Mouse (Mus musculus) ovary, adult 18-20 months (tissue): ENCODE measurements around the gene Gpr27.

Experiments
- DNase-seq: peaks from one replicate; pipeline ENCODE4 v3.0.0; 2022; ENCODE audit warnings: low spot score, mixed read lengths

Gpr27 gene

DNA sequence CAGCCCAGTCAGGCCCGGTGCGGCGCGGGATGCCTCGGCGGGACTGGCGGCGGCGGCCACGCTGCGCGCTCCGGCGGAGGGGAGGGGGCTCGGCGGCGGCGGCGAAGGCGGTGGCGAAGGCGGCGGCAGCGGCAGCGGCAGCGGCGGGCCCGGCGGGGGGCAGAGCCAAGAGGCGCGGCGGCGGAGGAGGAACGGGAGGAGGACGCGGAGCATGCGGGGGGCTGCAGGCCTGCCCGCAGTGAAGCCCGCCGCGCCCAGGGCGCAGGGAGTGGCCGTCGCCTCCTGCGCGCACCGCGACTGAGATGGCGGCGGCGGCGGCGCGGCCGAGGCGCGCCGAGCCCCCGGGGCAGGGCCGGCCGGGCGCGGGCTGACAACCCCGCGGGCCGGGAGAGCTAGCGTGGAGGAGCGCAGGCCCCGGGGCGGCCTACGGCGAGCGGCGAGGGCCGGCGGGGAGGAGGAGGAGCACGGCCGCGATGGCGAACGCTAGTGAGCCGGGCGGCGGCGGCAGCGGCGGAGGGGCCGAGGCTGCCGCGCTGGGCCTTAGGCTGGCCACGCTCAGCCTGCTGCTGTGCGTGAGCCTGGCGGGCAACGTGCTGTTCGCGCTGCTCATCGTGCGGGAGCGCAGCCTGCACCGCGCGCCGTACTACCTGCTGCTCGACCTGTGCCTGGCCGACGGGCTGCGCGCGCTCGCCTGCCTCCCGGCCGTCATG lies at the start of gene Gpr27:
Gpr27 (plus strand) TSS at position 474 of the 710 bp plus-strand sequence.
- no peak for DNase-seq

DNA sequence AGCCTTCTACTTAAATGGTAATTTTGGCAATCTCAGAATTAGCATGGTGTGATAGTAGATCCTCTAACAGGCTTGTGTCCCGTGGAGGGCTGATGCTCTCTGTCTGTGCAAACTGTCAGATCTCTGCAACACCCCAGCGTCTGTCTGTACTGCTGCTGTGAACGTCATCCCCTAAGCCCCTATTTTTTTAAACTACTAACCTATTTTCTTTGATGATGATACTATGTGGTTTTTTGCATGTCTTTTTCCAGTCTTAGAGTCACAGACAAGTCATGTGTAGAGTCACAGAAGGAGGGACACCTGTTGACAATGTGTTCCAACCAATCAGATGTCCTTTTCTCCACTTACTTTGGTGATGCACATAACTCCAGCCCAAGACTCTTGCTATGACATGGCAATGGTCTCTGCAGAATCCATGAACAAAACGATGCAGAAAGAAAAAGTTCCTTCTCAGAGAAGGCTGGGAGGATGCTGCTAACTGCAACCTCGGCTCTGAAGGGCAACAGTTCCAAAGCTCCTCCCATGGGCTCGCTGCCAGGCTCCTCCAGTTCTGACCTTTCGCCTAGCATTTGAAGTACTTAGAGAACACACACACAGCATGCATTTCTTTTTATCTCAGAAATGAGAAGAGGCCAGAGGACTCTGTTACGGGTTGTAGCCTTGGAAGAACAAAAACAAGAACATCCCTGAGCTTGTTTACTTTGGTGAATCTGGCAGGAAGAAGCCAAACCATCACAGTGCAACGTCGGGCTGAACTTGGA lies 48.9 kb upstream of the Gpr27 start:
- DNase-seq, result peak; percentile 84

DNA sequence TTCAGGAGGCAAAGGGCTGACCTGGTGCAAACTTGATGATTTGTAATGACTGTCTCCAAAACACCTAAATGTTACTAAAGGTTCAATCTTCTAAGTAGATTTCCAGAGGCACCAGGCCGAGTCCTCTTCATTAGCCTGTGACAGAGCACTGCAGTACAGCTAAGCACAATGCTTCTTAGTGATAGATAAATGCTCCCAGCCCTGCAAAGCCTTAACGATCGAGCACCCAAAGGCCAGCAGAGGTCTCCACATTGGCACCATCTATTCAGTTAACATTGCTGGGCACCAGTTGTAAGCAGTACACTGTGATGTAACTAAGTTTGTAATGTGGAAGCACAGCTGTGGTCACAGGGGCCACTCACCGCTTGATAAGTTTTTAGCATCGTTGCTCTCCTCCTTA lies 48.1 kb upstream of the Gpr27 start:
- DNase-seq, result no peak

DNA sequence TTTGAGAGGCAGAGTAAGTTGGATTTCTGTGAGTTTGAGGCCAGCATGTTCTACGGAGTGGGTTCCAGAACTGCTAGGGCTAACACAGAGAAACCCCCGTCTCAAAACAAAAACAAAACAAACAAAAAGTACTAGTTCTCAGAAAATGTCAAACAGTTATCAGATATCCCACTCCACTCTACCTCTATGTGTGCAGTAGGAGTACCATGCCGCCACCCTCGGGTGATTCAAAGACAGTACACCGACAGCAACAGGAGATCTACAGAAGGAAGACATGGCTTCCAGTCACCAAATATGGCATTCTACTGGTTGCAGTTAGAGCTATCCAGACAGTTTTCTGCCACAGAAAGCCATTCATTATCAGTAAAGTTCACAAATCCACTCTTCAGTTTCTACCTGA lies 47.6 kb upstream of the Gpr27 start:
- no peak for DNase-seq

DNA sequence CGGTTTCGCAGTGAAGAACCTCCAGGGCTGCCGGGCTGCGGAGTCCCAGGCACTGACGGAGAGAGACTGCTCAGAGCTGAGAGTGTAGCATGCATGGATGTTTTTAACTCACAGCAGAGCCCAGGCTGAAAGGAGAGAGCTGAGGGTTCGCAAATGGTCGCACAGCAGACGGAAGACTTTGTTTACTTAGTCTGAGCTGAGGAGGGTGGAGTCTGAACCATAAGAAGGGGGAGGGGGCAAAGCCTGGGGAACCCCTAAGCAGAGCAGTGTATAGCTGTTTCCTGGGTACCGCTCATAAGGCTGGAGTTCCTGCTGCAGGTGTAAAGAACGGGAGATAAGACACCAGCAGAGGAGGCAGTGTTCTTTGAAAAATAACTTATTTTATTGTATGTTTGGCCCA lies 46.1 kb upstream of the Gpr27 start:
- DNase-seq, result no peak

DNA sequence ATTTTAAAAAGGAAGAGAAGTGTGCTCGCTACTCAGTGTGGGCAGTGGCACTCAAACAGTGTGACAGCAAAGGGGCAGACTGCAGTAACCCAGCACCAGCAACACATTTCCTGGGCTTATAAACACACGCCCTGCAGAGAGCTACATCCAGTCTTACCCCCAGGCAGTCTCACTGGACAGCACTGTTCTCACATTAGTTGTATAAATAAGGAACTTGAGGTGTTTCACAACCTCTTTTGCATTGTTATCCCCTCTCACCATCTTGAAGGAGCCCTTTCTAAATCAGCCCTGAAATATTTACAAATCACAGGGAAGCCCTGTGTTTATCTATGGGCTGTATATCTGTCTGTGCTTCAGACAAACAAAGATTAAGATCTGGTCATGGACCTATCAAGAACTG lies 43.2 kb upstream of the Gpr27 start:
- no peak for DNase-seq

DNA sequence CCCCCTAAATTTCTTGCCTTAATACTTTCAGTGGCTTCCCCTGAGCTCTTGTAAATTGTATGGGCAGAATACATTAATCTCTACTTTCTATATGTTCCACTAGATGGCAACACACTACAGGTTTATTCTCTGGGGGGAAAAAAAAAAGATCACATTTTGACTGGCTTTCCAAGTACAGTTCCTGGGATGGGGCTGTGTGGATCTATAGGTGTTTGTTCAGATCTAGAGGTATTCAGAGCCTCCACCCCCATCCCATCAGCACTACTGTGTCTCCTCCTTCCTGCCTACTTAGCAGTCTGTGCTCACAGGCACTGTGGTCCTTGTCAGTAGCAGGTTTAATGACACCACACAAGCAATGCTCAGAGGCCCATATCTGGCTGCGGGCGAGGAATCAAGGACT lies 40.1 kb upstream of the Gpr27 start:
- no peak for DNase-seq

DNA sequence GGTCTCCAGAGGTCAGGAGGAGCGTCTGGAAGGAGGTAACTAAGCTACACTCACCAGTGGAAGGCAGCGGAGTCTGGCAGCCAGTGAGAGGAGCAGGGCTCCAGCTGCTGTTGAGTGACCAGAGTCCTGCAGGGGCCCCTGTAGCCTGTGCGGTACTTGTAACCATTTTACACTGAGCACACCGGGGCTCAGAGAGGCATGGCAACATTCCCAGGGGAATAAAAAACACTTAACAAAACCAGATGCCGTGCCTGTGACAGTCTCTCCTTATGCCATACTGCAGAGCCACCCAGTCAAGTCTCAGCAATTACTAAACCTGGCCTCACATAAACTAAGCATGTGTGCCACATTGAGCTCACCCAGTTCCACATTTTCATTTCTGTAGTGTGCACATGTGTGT lies 38.1 kb upstream of the Gpr27 start:
- DNase-seq, result no peak

DNA sequence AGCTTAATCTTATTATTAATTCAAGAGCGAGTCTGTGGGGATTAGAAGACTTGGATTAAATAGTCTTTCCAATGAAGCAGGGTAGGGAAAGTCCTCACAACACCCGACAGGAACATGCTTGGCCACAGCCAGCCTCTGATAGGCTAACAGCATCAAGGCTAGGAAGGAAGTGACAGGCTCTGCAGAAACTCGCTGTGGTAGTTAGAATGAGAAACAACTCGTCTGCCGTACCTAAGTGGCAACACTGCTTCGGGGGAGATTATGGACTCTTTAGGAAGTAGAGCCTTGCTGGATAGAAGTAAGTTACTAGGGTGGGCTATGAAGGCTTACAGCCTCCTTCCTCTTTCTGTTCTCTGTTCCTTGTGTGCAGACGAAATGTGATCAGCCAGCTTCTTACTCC lies 37.0 kb upstream of the Gpr27 start:
- no peak for DNase-seq

DNA sequence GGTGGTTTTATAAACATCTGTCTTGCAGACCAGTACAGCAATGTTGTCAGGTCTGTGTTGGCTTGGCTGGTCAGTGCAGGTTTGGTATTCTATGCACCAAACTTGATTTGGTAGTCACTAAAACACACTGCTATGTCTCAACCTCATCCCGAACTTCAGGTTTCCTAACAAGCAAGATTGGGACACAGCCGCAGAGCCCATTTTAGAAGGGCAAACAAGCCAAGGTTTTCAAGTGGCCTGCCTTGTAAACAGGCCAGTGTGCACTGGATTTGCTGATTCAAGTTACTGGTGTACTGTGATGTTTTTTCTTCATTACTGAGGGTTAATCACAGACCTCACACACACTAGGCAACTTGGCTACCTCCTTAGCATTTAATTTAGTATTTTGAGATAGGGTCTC lies 36.4 kb upstream of the Gpr27 start:
- no peak for DNase-seq

DNA sequence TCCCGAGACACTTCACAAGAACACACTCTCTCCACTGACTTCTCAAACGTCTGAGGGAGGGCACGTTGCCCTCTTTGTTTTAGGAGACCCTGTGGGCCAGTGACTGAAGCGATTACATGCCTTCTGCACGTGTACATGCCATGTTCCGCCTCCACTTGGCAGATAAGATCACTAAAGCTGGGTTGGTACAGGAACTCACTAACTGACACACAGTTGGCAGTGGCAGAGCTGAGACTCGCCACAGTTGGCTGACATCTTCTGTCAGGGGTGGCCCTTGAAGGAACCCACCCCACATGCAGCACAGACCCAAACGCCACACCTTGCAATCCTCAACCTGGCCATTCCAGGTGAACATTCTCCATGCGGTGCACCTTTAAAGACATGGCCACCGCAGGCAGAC lies 33.9 kb upstream of the Gpr27 start:
- no peak for DNase-seq

DNA sequence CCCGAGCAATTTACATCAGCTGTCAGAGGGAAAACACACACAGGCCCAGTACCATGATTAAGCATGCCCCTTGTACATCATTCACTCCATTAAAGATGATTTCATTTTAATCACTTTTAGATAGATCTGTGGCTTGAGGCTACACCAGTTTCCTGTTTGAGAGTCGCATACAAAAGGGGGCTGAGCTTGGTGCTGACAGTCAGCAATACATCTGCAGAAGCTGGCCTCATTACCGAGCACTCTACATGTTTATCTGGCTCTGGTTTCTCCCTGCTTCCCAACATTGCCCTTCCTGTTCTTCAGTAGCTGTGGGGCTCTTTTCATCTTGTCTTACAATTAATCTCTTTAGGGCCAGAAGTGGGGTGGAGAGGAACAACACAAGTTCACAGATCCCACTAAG lies 32.0 kb upstream of the Gpr27 start:
- no peak for DNase-seq

DNA sequence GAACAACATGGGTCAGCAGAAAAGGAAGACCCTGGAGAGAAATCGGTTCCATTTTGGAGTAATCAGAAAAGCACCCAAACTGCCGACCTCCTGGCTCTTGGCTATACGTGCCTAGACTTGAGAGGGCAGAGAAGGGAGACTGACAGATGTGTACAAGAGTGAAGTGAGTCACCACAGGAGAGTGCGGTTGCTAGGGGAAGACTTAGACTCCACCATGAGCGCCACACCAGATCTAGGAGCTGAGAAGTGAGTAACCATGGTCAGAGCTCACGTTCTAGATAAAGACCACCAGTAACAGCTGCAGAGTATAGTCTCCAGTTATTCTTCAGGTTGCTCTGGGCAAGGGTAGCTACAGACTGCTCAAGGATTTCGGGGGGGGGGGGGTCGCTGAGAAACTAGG lies 29.2 kb upstream of the Gpr27 start:
- no peak for DNase-seq

DNA sequence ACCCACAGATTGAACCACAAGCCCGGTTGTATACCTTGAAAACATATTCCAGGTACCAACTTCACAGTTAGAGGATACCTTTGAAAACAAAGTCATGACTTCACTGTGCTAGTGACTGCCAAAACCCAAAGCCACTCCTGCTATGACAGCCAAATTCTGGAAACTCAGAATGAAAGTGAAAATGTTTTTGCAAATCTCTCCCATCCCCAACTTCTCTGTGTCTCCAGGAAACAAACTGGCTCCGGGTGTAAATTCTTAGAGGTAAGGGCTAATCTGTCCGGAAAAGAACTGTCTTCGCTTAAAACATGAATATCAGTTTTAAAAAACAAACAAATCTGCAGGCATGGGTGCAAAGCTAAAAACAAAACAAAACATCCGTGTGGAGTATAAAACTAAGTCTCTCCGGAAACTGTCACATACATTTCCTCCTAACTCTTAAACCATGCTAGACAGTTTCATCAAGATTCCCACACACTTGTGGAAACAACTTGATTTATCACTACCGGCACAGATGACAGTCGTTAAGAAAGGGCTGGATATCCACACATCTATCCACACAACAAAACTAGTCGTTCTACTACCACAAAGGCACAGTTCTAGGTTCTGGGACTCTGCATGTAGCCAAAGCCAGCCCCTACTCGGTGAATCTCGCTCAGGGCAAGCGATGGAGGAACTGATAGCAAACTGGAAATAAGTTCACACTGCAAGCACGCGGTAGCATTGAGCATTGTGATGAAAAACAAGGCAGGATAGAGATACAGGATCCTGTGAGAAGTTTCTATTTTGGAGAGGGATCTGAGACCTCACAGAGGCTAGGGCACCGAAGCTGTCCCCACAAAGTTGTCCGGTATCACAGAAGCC lies 26.8 kb upstream of the Gpr27 start:
- DNase-seq, result no peak

DNA sequence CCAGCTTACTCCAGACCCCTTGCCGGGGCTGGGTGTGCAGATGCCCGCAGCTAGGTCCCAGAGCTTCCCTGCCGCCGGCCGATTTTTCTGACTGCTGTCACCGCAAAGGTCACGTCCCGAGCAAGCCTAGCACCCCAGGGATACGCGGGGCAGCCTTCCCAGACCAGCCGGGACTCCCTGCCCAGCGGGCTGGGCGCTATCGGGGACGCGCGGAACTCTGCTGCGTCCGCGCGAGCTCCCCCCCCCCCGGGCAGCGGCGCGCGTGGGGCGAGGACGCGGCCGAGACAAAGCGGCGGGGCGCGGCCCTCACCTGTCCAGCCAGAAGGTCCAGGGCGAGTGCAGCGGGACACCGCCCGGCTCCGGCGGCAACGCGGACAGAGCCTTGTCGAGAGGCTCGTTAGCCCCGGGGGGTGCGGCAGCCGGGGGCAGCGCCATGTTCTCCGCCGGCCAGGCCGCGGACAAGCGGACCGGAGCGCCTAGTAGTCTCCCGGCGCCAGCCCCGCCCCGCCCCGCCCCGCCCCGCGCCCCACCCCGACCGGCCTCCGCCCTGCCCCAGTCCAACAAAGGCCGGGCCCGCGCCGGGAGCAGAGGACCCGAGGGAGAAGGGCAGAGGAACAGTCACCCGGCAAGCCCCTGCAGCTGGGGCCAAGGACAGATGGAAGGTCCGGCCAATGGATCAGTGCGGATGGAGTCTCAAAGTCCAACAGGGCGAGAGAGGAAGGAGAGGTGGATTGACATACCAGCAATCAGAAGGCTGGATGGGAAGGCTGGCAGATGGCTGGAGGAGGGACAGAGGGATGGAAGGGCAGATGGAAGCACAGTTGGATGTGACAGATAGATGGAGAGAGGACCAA lies 25.9 kb upstream of the Gpr27 start, which contains the start of the genes Eif4e3 and Gm20696:
Eif4e3 (minus strand) TSS at position 454 of the 854 bp plus-strand sequence.
Gm20696 (minus strand) TSS at position 480 of the 854 bp plus-strand sequence.
- DNase-seq, result peak; percentile 18

DNA sequence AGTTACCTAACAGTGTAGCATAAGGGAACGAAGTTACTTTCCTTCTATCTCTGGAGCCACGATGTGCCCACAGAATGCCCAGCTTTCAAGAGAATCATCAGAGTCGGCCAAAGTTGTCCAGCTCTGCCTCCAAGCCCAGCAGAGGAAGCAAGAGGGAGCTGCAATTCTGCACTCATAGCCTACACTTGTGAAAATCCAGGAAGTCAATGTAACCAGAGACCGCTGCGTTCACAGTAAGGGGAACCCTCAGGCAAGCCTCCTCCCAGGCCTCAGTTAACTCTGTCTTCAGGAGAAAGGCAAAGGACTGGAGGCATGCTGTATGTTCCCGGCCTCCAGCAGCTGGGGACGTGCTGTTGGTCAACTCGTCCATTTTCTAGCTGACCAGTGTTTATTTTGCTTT lies 25.2 kb upstream of the Gpr27 start:
- no peak for DNase-seq

DNA sequence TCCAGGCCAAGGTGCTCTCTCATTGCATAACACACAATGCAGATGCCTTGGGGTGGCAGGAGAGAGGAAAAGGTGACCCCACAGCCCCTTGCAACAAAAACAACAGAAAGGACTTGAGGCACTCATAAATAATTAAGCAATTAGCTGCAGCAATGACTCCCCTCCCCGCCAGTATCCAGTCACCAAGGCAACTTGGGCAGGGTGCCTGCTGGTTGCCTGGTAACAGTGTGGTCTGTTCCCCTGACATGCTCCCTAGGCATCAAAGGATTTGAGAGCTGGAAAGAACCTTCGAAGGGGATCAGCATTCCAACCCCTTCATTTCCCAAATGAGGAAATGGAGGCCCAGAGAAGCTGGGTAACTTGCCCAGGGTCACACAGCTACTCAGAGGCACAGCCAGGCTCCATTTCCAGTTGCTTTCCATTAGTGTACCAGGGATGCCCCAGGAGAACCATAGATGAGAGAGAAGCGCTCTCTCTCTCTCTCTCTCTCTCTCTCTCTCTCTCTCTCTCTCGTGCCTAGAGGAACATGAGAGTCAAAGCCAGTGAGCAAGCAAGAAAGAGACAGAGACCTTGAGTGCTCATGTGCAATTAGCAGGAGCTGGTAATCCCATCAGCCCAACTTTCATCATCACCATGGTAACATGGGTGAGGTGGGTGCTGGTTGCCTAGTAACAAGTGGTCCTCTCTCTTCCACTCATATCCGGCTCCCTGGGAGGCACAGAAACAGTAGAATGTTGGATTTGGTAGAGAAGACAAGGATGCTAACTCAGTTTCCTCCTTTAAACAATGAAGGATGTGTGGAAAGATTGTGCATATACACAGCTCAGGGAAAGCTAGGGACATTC lies 22.8 kb upstream of the Gpr27 start:
- DNase-seq, result no peak

DNA sequence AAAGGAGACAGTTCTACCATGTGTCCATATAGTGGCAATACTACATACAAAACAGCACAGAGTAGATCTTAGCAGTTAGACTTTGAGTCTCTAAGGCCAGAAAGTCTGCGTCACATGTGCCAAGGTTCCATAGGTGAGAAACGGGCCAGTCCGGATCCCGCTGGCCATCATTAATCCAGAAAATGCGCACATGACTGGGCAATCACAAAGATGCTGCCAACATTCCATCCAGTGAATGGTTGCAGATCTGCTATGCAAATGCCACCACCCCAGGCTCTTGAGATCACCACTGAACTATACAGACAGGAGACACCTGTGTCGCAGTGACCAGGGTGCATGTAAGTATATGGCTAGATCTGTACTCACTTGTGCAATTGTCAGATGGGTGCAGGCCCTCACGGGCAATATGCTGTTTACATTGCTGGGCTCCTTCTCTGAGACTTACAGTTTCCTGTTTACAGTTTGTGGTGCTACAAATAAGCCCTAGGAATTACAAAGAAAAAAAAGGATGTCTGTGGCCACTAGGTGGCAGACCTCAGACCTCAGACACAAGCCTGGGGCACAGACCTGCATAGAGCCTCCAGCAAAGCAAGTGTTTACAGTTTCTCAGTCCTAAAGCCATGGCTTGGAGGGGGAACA lies 21.9 kb upstream of the Gpr27 start:
- DNase-seq, result no peak

DNA sequence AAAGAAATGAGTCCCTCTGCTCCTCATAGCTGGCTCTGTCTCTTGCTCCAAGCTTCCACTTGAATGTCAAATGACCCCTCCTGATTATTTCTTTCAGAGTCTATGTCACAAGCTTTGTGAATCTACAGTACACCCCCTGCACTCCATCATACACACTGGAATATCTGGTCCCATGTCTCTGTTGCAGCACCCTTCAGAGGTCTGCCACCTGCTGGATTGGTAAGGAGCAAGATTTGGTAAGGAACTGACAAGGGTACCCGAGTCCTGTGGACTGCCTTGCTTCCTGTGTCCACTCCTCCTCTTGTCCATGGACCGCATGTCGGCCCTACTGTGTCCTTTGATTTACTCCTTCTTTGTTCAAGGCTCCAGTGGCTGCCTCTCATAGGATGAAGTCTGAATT lies 20.7 kb upstream of the Gpr27 start:
- DNase-seq, result no peak

DNA sequence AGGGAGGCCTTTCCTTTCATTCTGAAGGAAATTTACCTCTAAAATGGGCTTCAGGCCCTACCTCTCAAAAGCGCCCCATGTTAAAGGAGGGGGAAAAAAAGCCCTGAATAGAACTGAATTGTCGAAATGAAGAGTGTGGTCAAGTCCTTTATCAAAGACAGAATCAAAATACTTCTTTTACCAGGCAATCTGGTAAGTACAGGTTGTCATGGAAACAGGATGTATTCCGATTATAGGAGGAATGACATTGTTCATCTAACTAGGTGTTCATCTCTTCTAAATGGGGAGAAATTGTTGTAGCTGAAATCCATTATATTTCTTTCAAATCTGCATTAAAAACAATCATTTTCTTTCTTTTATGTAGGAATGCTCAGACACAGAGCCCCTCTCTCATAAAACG lies 18.0 kb upstream of the Gpr27 start:
- no peak for DNase-seq
